Mouse (Mus musculus) layer of hippocampus, postnatal 25 days (tissue): Measurements from ENCODE around the gene Coq9. TPM values are rescaled to one million over a fixed set of nuclear protein-coding genes. Genes with fewer than 3 reads are reported as not detected.

Source experiments
- DNase-seq, 2 experiments: peaks; one replicate each; pipeline ENCODE4 v3.0.0; 2022; ENCODE audit warnings: mixed read lengths in 2 of 2, low spot score in 1 of 2; ENCODE audit errors: extremely low spot score in 1 of 2
- total RNA-seq, 2 experiments: library from RNA; stranded (reverse); gene quantifications; 2 replicates each; pipeline ENCODE4 v1.2.3; 2021

The Coq9 gene
- total RNA-seq, 2 experiments from 2014 or later = 81.5 to 96.6 TPM

DNA sequence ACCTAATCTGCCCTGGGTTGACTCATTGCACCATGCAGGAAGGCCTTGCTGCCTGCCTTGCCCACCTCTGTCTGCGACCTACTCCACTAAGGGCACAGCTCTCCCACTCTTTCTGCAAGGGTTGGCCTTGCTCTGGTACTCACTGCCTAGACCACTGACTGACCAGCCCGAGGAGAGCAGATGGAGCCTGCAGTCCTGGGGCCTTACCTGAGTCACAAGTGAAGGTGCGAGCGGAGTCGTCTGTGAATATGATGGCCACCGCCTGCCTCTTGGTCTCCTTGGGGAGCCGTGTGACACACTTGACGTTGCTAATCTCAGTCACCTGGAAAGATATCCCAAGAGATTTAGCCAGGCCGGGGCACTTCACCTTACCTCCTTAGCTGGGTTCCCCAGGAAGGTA, 28.8 kb downstream of the Coq9 start:
- no peak for DNase-seq

DNA sequence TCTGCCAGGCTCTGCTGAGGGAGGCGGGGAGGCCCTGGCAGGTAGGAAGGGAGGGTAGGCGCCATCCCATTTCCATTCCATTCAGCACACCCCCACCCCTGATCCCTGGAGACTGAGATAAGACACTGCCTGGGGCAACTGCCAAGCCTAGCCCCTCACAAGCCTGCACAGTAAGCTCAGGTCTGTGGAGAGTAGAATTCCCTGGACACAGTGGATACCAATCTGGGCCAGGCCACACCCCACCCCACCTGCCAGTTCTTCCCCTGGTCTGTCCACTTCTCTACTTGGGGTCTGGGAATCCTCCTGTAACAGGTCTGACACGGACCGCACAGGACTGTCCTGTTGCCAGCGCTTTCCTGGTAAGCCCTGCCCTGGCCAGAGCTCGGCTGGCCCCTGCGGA, 31.0 kb downstream of the Coq9 start:
- DNase-seq = no peak

DNA sequence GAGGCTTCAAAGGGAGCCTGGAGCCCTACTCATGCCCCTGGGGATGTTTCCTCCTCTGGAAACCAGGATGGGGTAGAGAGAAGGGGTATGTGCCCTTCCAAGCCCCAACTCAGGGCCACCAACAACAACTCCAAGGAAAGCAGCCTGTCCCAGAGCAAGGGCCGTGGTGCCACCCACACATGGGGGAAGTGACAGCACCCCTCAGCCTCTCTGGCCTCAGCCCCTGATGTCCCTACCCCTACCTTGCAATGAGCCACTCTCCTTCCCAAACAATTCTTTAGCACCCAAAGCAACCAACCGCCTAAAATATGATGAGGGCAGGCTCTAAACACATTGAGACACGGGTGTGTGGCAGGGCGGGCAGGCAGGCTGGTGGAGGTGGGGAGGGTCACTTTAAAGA, 31.9 kb downstream of the Coq9 start:
- DNase-seq = no peak

GRCm38 (mm10) chr8:94870474-94871107, 32.5 kb downstream of the Coq9 start:
- peak; percentile 48 to 50 for DNase-seq

DNA sequence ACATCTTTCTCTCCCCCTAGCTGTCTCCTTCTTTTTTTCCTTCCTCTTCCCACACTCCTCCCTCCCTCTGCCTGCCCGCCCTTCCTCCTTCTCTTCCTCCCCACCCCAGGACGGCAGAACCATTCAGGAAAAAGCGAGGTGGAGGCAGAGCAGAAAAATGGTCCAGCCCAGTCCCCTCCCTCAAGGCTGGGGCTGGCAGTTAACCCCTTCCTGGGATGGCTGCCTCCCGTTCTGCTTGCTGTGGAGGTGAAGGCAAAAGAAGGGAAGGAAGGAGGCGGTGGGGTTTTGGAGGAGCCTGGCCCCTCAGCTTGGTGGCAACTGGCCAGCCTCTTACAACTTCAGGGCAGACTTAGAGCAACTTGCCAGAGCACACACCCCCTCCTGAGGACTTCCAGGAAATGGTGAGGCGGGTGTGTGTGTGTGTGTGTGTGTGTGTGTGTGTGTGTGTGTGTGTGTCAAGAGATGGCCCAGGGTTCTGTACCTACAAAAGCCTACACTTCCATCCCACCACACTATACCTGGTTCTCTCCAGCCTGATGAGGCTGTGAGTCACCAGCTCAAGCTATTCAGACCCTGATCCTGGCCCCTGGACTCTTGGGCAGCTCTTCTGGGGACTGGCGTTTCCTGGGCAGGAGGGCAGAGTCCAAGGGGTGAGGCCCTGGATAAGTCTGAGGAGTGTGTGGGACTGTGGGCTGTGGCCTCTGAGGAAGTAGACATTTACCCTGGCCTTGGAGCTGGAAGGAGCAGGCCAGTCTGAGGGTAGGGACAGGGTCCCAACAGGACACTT, 33.2 kb downstream of the Coq9 start:
- peak; percentile 46 to 49 for DNase-seq

GRCm38 (mm10) chr8:94872156-94872555, 34.0 kb downstream of the Coq9 start:
- no peak for DNase-seq

DNA sequence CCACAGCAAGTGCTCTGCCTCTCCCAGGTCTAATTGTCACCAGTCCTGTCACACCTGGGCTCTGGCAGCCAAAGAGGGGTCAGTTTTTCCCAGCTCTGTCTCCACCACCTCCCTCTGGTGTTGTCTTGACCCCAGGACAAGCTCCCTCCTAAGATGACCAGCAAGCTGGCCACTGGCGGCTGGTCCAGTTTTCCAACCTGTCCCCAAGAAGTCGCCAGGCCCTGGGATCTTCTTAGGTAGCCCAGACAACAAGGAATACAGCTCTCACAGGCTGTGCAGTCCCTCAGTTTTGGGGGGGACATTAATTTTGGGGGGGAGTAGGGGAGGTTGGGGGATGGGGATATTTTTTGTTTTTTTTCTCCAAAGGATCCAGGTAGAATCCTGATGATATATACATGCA, 34.5 kb downstream of the Coq9 start:
- DNase-seq = no peak

- DNase-seq = peak; percentile 59 to 79
Observed at GRCm38 (mm10) chr8:94874358-94874757, 36.2 kb downstream of the Coq9 start.

GRCm38 (mm10) chr8:94875096-94875870, 37.2 kb downstream of the Coq9 start:
- DNase-seq = no peak

DNA sequence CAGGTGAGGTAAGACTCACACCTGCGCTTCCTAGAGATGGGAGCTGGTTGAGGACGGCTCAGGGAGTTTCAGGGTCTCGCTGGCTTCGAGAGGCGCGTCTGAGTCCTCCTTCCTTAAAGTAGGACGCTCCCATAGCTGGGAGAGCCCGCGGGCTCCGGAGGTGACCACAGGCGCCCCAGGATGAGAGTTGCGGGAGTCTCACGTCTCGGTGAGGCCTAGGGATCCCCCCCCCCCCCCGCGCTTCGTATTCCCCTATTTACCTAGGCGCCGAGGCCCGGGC, 37.7 kb downstream of the Coq9 start:
- DNase-seq = no peak

- peak; percentile 63 to 77 for DNase-seq
Observed at GRCm38 (mm10) chr8:94876197-94876730, 38.1 kb downstream of the Coq9 start, which contains the start of gene Dok4. TSS of gene Dok4 (minus strand) at chr8:94876330.

DNA sequence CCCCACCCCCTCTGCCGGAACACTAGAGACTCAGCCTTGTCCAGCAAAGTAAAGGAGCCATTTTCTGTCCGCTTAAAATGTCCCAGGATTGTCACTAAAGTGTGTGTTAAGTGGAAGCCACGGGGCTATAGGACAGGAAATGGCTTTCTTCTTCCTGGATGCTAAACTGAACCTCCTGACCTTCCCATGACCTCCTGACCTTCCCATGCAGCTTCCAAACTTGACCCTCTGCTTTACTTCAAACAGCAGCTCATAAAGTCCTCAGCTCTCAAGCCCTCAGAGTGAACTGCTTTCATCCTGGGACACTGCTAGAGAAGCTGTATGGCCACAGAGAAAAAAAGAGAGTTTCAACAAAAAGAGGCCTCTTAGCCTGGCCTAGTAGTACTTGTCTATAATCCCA, 38.7 kb downstream of the Coq9 start:
- DNase-seq = no peak

- no peak for DNase-seq
Observed at GRCm38 (mm10) chr8:94880742-94881141, 42.6 kb downstream of the Coq9 start.

DNA sequence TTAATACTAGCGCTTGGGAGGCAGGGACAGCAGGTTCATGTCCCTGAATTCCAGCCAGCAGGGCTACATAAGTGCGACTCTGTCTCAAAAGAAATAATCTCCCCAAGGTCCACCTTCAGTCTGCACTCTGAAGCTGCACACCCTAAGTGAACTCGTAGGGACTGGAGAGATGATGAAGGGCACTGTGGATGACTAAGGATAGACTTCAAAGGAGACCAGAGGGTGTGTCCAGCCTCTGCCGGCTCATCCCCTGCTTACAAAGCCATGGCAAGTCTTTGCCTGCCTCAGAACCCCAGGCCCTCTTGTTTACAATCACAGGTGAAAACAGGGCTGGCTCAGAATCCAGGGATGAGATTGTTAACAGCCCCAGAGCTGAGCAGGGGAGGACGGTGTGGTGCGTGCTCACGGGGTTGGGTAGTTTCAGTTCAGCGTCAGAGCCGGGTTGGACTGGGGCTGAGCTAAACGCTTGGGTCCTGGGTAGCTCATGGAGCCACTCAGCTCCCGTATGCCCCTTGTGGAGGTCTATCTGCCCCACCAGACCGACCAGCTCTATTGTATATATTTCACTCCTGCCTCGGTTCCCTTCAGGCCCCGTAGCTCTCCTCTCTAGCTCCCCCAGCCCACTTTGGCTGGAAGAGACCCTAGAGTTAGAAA, 50.4 kb downstream of the Coq9 start:
- no peak for DNase-seq

GRCm38 (mm10) chr8:94892917-94893316, 54.8 kb downstream of the Coq9 start:
- no peak for DNase-seq

DNA sequence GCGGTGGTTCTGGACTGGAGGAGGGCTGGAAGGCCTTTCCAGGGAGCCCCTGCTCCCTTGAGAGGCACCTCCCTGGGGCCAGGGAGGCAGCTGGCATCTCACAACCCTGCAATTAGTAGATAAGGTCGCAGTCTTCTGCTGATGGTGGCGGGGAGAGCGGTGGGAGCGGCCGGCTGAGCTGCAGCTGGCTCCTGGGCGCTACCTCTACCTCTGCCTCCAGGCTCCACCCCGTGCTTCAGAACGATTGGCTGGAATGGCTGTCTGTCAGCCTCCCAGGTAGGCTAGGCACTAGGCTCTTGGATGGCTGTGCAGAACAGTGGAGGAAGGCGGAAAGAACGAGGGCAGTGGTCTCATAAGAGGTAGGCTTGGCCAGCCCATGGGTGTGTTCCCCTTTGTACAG, 61.1 kb downstream of the Coq9 start:
- DNase-seq = no peak

GRCm38 (mm10) chr8:94900617-94901016, 62.5 kb downstream of the Coq9 start:
- DNase-seq = no peak

- no peak for DNase-seq
Observed at GRCm38 (mm10) chr8:94901031-94901430, 62.9 kb downstream of the Coq9 start.

DNA sequence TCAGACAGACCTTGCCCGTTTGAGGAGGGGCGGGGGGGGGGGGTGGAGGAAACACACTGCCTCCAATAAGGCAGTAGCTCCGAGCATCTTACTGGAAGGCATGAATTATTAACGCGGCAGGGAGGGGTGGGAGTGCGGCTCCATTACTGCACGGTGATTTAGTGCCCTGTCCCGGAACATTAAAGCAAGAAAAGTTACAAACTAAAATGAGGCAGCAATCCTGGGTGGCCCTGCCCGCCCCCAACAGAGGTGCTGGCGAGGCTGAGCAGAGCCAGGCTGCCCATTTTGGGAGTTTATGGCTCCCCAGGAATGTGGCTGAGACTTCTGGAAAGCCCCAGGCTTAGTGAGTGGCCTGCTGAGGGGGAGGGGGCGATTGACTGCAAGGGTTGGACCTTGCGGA, 65.6 kb downstream of the Coq9 start:
- no peak for DNase-seq
